Mouse (Mus musculus) CH12F3 (cell line): ENCODE results near the gene Slc5a5.

ENCODE experiments used
- in situ Hi-C: fragments of 300-500 bp; cut with MboI; formaldehyde crosslinking; loops from 2 replicates; pipeline ENCODE4 v1.14.3; 2020; ENCODE audit warnings: low sequenced_read_pairs

The Slc5a5 gene

GRCm38 (mm10) chr8:70884186-70884585, 8.4 kb downstream of the Slc5a5 start:
- in situ Hi-C loops: no loop called here

- in situ Hi-C loops: no loop called here
Observed at GRCm38 (mm10) chr8:70880546-70880945, 12.0 kb downstream of the Slc5a5 start.

GRCm38 (mm10) chr8:70880126-70880525, 12.4 kb downstream of the Slc5a5 start:
- in situ Hi-C loops: no loop called here

GRCm38 (mm10) chr8:70879500-70879899, 13.1 kb downstream of the Slc5a5 start:
- in situ Hi-C loops: no loop called here

- in situ Hi-C loops: no loop called here
Observed at GRCm38 (mm10) chr8:70878178-70878577, 14.4 kb downstream of the Slc5a5 start.

GRCm38 (mm10) chr8:70876382-70876781, 16.2 kb downstream of the Slc5a5 start:
- in situ Hi-C loops: no loop called here

- in situ Hi-C loops: no loop called here
Observed at GRCm38 (mm10) chr8:70874441-70874840, 18.1 kb downstream of the Slc5a5 start.

GRCm38 (mm10) chr8:70873364-70873985, 19.1 kb downstream of the Slc5a5 start, which contains the start of gene Ccdc124:
Gene Ccdc124, minus strand, starts transcription at chr8:70873935.
- in situ Hi-C loops: no loop called here

- in situ Hi-C loops: no loop called here
Observed at GRCm38 (mm10) chr8:70872643-70873363, 19.8 kb downstream of the Slc5a5 start.

- in situ Hi-C loops: no loop called here
Observed at GRCm38 (mm10) chr8:70871195-70871807, 21.3 kb downstream of the Slc5a5 start.

- in situ Hi-C loops: no loop called here
Observed at GRCm38 (mm10) chr8:70869601-70870041, 22.9 kb downstream of the Slc5a5 start.

GRCm38 (mm10) chr8:70869199-70869571, 23.4 kb downstream of the Slc5a5 start:
- in situ Hi-C loops: no loop called here

- in situ Hi-C loops: no loop called here
Observed at GRCm38 (mm10) chr8:70868559-70869198, 23.9 kb downstream of the Slc5a5 start.

- in situ Hi-C loops: no loop called here
Observed at GRCm38 (mm10) chr8:70866566-70866965, 26.0 kb downstream of the Slc5a5 start.

GRCm38 (mm10) chr8:70866001-70866520, 26.5 kb downstream of the Slc5a5 start:
- in situ Hi-C loops: no loop called here

GRCm38 (mm10) chr8:70865350-70866000, 27.1 kb downstream of the Slc5a5 start:
- in situ Hi-C loops: no loop called here

GRCm38 (mm10) chr8:70864712-70865221, 27.8 kb downstream of the Slc5a5 start:
- in situ Hi-C loops: no loop called here

GRCm38 (mm10) chr8:70863956-70864711, 28.4 kb downstream of the Slc5a5 start:
- in situ Hi-C loops: no loop called here

- in situ Hi-C loops: no loop called here
Observed at GRCm38 (mm10) chr8:70862824-70863641, 29.5 kb downstream of the Slc5a5 start, which contains the start of gene Kcnn1. Gene Kcnn1, minus strand, starts transcription at chr8:70863258.
